Mouse (Mus musculus): ENCODE measurements around the gene Atrx. TPM values are rescaled to one million over a fixed set of nuclear protein-coding genes. Genes with fewer than 3 reads are reported as not detected.
"Not testable (repeated sequence)": the region's sequence is repeated elsewhere in the genome, so short reads cannot be mapped to it uniquely, and the experiment has no call there.

The Atrx gene
- polyA plus RNA-seq (2015; fragmentation: Nextera tagmentation; extraction: Ambion mirVana), result 37.4 and 39.3 TPM in 2 replicates

GRCm38 (mm10) chrX:105928861-105929477 is at the start of gene Atrx:
Gene Atrx, minus strand, starts transcription at chrX:105929403.
- H3K4me1 ChIP-seq (replicated peaks), result peaks cover 23% of the 10 kb centered on the region
- H3K4me3 ChIP-seq (replicated peaks), result peak within 1 kb of the TSS; percentile 74
- H3K4me2 ChIP-seq, result peak within 1 kb of the TSS; percentile 72
- 26% methylated on average over 42 of the region's 42 CpGs for WGBS (ENCODE audit: insufficient replicate concordance)
- H3K9me3 ChIP-seq (replicated peaks), result no peaks in the 10 kb centered on the region
- ATAC-seq (ENCODE audit: insufficient read depth), result peak; percentile 94
- H3K27me3 ChIP-seq, result no peaks in the 10 kb centered on the region
- H3K36me3 ChIP-seq (replicated peaks), result no peaks in the 10 kb centered on the region
- H3K27ac ChIP-seq (replicated peaks), result peak within 1 kb of the TSS; percentile 78
- peak within 1 kb of the TSS; percentile 72 for H3K9ac ChIP-seq

GRCm38 (mm10) chrX:105957091-105957490 is 27.9 kb upstream of the Atrx start:
- not testable (repeated sequence) for H3K9me3 ChIP-seq (replicated peaks); H3K9ac ChIP-seq; ATAC-seq (ENCODE audit: insufficient read depth); H3K27ac ChIP-seq (replicated peaks); H3K4me3 ChIP-seq (replicated peaks); H3K27me3 ChIP-seq; H3K4me1 ChIP-seq (replicated peaks); H3K4me2 ChIP-seq; H3K36me3 ChIP-seq (replicated peaks)
- WGBS (ENCODE audit: insufficient replicate concordance), result 66% methylated on average over 14 of the region's 14 CpGs

GRCm38 (mm10) chrX:105953999-105954398 is 24.8 kb upstream of the Atrx start:
- Histone ChIP-seq H3K4me1 (replicated peaks) (no peaks in the 10 kb centered on the region), H3K27me3 (no peaks in the 10 kb centered on the region), H3K4me3 (replicated peaks) (no peak overlapping the region), H3K9ac (no peak overlapping the region), H3K4me2 (no peak overlapping the region), H3K36me3 (replicated peaks) (no peaks in the 10 kb centered on the region), H3K9me3 (replicated peaks) (no peaks in the 10 kb centered on the region), H3K27ac (replicated peaks) (no peak overlapping the region)
- ATAC-seq (ENCODE audit: insufficient read depth), result no peak
- 58% methylated on average over 2 of the region's 2 CpGs for WGBS (ENCODE audit: insufficient replicate concordance)

GRCm38 (mm10) chrX:105946357-105946756 is 17.2 kb upstream of the Atrx start:
- Histone ChIP-seq H3K27ac (replicated peaks) (no peak overlapping the region), H3K4me1 (replicated peaks) (no peaks in the 10 kb centered on the region), H3K4me3 (replicated peaks) (no peak overlapping the region), H3K36me3 (replicated peaks) (no peaks in the 10 kb centered on the region), H3K9ac (no peak overlapping the region), H3K9me3 (replicated peaks) (no peaks in the 10 kb centered on the region), H3K27me3 (no peaks in the 10 kb centered on the region), H3K4me2 (no peak overlapping the region)
- 31% methylated on average over 1 of the region's 1 CpGs for WGBS (ENCODE audit: insufficient replicate concordance)
- no peak for ATAC-seq (ENCODE audit: insufficient read depth)

- Histone ChIP-seq H3K27ac (replicated peaks) (no peak overlapping the region), H3K4me2 (no peak overlapping the region), H3K27me3 (no peaks in the 10 kb centered on the region; the same call in 1 of the 2 replicates), H3K9ac (no peak overlapping the region), H3K9me3 (replicated peaks) (no peaks in the 10 kb centered on the region), H3K36me3 (replicated peaks) (no peaks in the 10 kb centered on the region), H3K4me3 (replicated peaks) (no peak overlapping the region), H3K4me1 (replicated peaks) (no peaks in the 10 kb centered on the region)
- WGBS (ENCODE audit: insufficient replicate concordance), result 74% methylated on average over 7 of the region's 7 CpGs
- no peak for ATAC-seq (ENCODE audit: insufficient read depth)
Observed at GRCm38 (mm10) chrX:105939245-105939644, 10.0 kb upstream of the Atrx start.

GRCm38 (mm10) chrX:105937736-105938135 is 8.5 kb upstream of the Atrx start:
- Histone ChIP-seq H3K27ac (replicated peaks) (no peak overlapping the region), H3K36me3 (replicated peaks) (no peaks in the 10 kb centered on the region), H3K9ac (no peak overlapping the region), H3K4me3 (replicated peaks) (no peak overlapping the region), H3K27me3 (no peaks in the 10 kb centered on the region; the same call in 1 of the 2 replicates), H3K9me3 (replicated peaks) (no peaks in the 10 kb centered on the region), H3K4me1 (replicated peaks) (no peaks in the 10 kb centered on the region), H3K4me2 (no peak overlapping the region)
- no peak for ATAC-seq (ENCODE audit: insufficient read depth)
- WGBS (ENCODE audit: insufficient replicate concordance), result 53% methylated on average over 2 of the region's 2 CpGs

- ATAC-seq (ENCODE audit: insufficient read depth), result no peak
- Histone ChIP-seq H3K36me3 (replicated peaks) (no peaks in the 10 kb centered on the region), H3K4me2 (no peak overlapping the region), H3K4me3 (replicated peaks) (no peak overlapping the region), H3K4me1 (replicated peaks) (peaks cover 4% of the 10 kb centered on the region), H3K9ac (no peak overlapping the region), H3K27ac (replicated peaks) (no peak overlapping the region), H3K27me3 (no peaks in the 10 kb centered on the region), H3K9me3 (replicated peaks) (no peaks in the 10 kb centered on the region)
- WGBS (ENCODE audit: insufficient replicate concordance), result 66% methylated on average over 5 of the region's 5 CpGs
Observed at GRCm38 (mm10) chrX:105934341-105934740, 5.1 kb upstream of the Atrx start.

- no peak overlapping the region for H3K27ac ChIP-seq (replicated peaks)
- H3K9me3 ChIP-seq (replicated peaks), result no peaks in the 10 kb centered on the region
- H3K4me3 ChIP-seq (replicated peaks), result peak overlapping the region; percentile 74
- peak; percentile 22 for ATAC-seq (ENCODE audit: insufficient read depth)
- H3K4me1 ChIP-seq (replicated peaks), result peaks cover 23% of the 10 kb centered on the region
- H3K27me3 ChIP-seq, result no peaks in the 10 kb centered on the region
- 33% methylated on average over 8 of the region's 8 CpGs for WGBS (ENCODE audit: insufficient replicate concordance)
- peak overlapping the region; percentile 72 for H3K4me2 ChIP-seq
- no peaks in the 10 kb centered on the region for H3K36me3 ChIP-seq (replicated peaks)
- H3K9ac ChIP-seq, result no peak overlapping the region
Observed at GRCm38 (mm10) chrX:105929478-105930038, 355 bp upstream of the Atrx start.

GRCm38 (mm10) chrX:105927941-105928860 is 1.0 kb downstream of the Atrx start:
- WGBS (ENCODE audit: insufficient replicate concordance), result 13% methylated on average over 51 of the region's 69 CpGs
- H3K27ac ChIP-seq (replicated peaks), result peak overlapping the region; percentile 78
- ATAC-seq (ENCODE audit: insufficient read depth), result peak; percentile 36
- no peaks in the 10 kb centered on the region for H3K9me3 ChIP-seq (replicated peaks)
- H3K27me3 ChIP-seq, result no peaks in the 10 kb centered on the region
- H3K4me3 ChIP-seq (replicated peaks), result peak overlapping the region; percentile 74
- peak overlapping the region; percentile 72 for H3K4me2 ChIP-seq
- peak overlapping the region; percentile 72 for H3K9ac ChIP-seq
- peaks cover 23% of the 10 kb centered on the region for H3K4me1 ChIP-seq (replicated peaks)
- H3K36me3 ChIP-seq (replicated peaks), result no peaks in the 10 kb centered on the region

GRCm38 (mm10) chrX:105926121-105926735 is 3.0 kb downstream of the Atrx start:
- Histone ChIP-seq H3K27ac (replicated peaks) (no peak overlapping the region), H3K9me3 (replicated peaks) (no peaks in the 10 kb centered on the region), H3K9ac (no peak overlapping the region), H3K4me3 (replicated peaks) (0 out of 2 replicates have a peak overlapping the region, but pooled peaks have one; percentile 0), H3K4me1 (replicated peaks) (peaks cover 23% of the 10 kb centered on the region), H3K4me2 (peak overlapping the region; percentile 72), H3K27me3 (no peaks in the 10 kb centered on the region), H3K36me3 (replicated peaks) (no peaks in the 10 kb centered on the region)
- 25% methylated on average over 12 of the region's 12 CpGs for WGBS (ENCODE audit: insufficient replicate concordance)
- no peak for ATAC-seq (ENCODE audit: insufficient read depth)
